Mouse (Mus musculus): ENCODE data around the gene Gatm. TPM values are rescaled to one million over a fixed set of nuclear protein-coding genes. Genes with fewer than 3 reads are reported as not detected.

The Gatm gene
- total RNA-seq, 2 experiments from 2014 or later: 58.7 to 60.1 TPM

DNA sequence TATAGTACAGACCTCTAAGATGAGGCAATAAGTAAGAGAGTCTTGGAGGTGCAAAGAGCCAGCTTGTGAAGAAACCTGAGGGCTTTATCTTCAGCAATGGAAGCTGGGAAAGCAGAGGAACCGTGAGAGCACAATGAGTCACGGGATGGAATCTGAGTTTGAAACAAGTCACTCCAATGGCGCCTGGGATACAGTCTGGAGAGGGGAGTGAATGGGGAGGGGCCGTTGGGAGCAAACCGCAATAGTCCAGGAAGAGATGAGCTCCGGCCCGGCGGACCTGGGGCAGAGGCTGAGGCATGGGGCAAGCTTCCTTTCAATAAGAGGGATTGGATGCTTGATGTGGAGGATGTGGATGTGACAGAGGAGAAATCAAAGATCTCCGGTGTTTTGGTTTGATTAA, 2.3 kb downstream of the Gatm start:
- no peak for DNase-seq

GRCm38 (mm10) chr2:122605829-122606228, 5.3 kb downstream of the Gatm start:
- no peak for DNase-seq

- DNase-seq: no peak
Observed at GRCm38 (mm10) chr2:122601354-122601753, 9.7 kb downstream of the Gatm start.

GRCm38 (mm10) chr2:122599736-122600135, 11.4 kb downstream of the Gatm start:
- no peak for DNase-seq

DNA sequence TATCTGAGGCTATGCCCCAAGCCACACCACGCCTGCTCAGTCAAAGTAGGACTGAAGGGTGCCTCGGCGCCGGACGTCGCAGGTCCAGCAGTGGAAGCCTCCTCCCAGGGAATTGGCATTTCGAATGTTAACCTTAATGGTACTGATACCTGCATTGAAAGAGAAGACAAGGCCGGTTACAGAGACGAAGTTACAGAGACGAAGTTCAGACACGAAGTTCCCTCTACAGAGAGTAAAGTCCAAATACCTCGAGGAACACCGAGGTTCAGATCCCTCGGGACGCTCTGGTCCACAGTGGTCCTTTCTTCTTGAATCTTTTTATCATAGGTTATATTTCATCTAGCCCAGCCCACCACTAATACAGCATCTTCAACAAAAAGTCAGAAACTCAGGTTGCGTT, 15.6 kb downstream of the Gatm start:
- no peak for DNase-seq

- DNase-seq: no peak
Observed at GRCm38 (mm10) chr2:122591213-122591612, 19.9 kb downstream of the Gatm start.

DNA sequence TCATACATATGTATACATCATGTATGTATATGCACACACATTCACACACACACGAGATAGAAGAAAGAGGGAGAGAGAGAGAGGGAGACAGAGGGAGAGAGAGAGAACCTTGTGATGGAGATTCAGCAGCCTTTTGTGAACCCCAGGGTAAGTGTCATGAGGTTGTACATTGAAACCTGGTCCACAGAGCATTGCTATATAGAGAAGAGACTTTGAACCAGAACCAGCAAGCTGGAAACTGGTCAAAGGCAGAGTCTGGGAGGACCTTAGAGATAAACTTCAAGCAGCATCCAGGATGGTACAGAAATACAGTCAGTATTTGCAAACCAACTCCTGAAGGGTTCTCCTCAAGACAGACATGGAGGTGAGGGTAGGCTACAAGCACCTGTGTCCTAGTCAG, 20.8 kb downstream of the Gatm start:
- DNase-seq: no peak

- no peak for DNase-seq
Observed at GRCm38 (mm10) chr2:122587861-122588519, 23.1 kb downstream of the Gatm start.

- DNase-seq: no peak
Observed at GRCm38 (mm10) chr2:122586258-122586657, 24.8 kb downstream of the Gatm start.

DNA sequence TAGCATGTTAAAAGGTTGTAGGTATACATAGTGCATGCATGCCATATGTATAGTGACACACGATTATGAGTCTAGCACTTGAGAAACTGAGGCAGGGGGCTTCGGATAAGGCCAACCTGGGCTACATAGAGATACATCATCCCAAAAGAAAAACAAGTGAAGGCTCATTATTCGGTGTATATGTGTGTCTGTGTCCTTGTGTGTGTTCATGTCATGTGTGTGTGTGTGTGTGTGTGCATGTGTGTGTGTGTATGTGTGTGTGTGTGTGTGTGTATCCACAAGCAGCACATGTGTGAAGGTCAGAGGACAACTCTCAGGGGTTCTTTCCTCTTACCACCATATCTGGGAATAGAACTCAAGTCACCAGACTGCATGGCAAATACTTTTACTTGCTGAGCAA, 28.8 kb downstream of the Gatm start:
- DNase-seq: no peak

- DNase-seq: no peak
Observed at GRCm38 (mm10) chr2:122581361-122582017, 29.6 kb downstream of the Gatm start.

DNA sequence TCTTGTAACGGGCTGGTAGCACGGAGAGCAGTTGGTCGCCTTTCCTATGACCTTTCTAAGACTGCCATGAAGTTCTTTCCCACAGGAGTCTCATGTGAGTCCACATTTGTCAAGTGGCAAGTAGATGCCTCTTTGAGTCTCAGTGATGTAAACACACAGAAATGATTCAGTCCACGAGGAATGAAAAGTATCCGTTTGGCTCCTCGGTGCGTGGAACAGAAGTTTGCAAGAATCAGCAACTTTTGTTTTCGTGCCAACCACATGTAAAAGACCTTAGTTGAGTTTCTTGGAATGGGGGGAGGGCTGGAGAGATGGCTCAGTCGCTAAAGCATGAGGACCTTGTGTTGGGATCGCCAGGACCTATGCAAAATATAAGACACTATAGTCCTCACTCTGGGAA, 30.7 kb downstream of the Gatm start:
- no peak for DNase-seq

DNA sequence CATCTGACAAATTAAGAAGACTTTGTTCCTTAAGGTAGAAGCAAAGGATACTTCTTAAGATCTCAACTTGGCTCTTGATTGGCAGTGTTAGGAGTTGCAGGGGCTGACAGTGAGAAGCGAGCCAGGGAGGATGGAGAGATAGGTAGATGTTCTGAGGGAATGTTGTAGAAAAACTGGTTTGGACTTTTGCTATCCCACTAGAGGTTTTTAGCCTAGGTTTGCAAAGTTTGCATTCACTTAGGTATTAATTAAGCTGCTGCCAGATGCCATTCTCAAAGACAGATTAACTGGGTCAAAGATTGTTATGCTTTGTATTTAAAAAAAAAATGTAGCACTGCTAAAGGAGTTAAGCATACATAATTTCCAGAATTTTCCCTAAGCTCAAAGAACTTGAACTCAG, 33.8 kb downstream of the Gatm start:
- DNase-seq: no peak

GRCm38 (mm10) chr2:122576295-122576694, 34.8 kb downstream of the Gatm start:
- no peak for DNase-seq

DNA sequence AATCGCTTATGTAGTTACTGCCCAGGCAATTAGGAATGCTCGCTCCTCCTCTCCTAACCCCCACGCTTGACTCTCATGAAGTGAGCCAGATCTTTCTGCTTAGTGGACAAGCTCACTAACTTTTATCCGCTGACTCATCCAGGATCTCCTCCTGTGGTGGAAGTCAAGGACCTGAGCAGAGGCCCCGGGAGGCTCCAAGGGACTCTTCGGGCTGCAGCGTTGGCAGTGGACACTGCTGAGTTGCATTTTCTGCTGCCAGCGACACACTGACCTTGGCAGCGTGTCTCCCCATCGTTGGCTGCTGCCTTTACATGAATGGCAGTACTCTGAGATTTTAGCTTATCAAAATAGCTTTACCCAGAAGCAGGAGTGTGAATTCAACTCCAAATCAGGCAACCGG, 35.6 kb downstream of the Gatm start:
- no peak for DNase-seq

GRCm38 (mm10) chr2:122572438-122572837, 38.7 kb downstream of the Gatm start:
- DNase-seq: no peak

DNA sequence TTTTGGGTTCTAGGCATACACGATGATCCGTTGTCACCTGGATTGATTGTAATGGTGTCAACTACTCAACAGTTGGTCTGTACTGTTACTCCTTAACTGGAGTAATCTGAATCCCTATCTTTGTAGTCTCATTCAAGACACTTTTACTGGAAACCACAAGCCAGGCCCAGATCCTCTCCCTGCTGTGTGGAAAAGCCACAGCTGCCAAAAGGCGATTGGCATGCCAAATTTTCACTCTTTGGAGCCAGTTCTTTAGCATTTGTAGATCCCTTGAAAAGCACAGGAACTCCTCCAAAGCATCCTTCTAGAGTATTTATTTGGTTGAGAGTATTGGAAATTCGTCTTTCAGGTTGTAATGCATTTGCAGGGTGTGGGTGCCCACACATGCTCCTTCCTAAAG, 39.8 kb downstream of the Gatm start:
- DNase-seq: no peak

- DNase-seq: no peak
Observed at GRCm38 (mm10) chr2:122570430-122570829, 40.7 kb downstream of the Gatm start.

GRCm38 (mm10) chr2:122569439-122569838, 41.7 kb downstream of the Gatm start:
- DNase-seq: peak; percentile 41 to 44

- DNase-seq: no peak
Observed at GRCm38 (mm10) chr2:122562251-122562650, 48.9 kb downstream of the Gatm start.

- DNase-seq: no peak
Observed at GRCm38 (mm10) chr2:122561221-122561620, 49.9 kb downstream of the Gatm start.

- DNase-seq: peak; percentile 50
Observed at GRCm38 (mm10) chr2:122558317-122558716, 52.8 kb downstream of the Gatm start.

Data from layer of hippocampus, postnatal 36 days (tissue).